Mouse (Mus musculus) lung, postnatal 14 days (tissue): ENCODE results near the gene Trh.

Source experiments
- DNase-seq: peaks from one replicate; pipeline ENCODE4 v3.0.0; 2021

The Trh gene

DNA sequence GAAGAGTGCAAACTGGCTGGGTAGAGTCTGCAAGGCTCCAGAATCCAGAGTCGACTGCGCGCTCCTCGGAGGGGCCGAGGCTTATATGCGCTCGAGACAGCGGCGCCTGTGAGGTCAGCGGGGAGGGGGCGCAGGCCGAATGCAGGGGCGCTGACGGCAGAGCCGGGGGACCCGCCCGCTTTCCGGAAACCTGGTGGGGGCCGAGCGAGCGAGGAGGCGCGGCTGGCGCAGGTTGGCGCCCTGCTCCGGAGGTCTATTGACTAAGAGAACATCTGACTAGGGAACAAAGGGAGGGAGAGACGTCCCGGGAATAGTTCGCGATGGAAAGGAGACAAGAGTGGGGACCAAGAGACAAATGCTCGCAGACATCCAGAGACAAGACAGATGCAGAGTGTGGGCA lies at the start of gene Trh:
Trh (minus strand) TSS at position 60 of the 400 bp plus-strand sequence.
- no peak for DNase-seq

DNA sequence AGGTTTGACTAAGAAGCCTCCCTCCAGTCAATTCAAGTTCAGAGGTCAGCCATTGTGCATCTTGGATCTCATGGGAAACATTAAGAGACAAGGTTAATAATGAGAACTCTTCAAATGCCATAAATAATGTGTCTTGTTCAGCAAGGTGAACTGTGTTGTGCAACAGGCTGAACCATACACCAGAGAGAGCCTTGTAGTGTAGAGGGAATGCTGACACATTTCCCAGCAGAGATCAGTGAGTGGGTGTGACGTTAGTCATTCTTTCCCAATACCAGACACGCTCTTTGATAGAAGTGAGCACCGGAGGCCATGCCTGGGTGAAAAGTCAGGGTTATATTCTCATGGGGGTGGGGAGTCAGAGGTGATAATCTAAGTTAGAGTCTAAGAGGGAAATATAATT lies 46.4 kb upstream of the Trh start:
- DNase-seq, result no peak

DNA sequence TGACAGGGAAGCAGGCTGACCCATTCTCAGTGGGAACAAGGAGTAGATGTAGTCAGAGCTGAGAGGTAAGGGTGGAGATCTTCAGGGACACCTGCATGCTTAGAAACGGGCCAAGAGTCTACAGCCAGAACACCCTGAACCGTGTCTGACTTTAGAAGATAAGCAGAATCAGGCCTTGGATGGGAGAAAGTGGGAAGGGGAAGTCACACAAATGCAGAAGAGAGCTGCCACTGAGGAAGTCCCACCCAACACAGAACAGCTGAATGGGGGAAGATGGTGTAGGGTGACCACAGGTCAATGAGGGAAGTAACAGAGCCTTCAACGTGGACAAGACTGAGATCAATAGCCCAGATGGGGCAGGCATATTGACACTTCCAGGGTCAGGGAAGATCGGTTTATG lies 42.4 kb upstream of the Trh start:
- DNase-seq, result no peak

DNA sequence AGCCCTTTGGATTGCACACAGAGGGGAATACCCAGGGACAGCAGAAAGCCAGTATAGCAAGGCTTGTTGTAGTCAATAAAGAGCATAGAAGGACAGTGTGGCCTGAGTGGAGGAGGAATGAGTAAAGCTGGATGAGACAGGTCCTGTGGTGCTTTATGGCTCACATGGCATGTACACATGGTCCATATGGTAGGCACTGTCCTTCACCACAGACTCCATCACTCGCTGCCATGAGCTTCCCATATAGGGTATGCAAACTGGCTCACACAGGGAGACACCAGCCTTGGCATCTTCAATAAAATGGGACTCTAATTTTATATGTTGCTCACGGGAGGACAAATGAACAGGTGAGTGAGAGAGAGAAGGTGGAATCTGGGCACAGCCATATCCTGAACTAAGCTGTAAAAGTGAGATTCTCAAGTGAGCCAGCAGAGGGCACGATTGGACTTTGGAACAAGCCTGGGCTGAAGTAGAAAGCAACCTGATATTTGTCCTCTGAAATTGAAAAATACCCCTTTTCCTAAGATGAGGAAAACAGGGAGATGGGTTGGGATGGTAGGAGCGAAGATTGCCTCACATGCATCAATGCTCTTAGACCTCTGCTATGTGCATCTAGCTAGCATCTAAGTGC lies 41.9 kb upstream of the Trh start:
- peak; percentile 79 for DNase-seq

DNA sequence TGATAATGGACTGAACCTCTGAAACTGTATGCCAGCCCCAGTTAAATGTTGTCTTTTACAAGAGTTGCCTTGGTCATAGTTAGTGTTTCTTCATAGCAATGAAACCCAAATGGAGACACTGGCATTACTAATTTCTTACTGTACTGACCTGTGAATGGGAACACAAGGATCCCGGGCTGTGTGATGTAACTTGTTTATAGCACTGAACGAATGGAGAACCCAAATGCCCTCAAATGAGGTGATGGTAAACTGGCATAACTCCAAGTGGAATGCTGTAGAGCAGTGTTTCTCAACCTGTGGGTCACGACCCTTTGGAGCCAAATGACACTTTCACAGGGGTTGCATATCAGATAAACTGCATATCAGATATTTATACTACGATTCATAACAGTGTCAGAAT lies 41.1 kb upstream of the Trh start:
- no peak for DNase-seq

DNA sequence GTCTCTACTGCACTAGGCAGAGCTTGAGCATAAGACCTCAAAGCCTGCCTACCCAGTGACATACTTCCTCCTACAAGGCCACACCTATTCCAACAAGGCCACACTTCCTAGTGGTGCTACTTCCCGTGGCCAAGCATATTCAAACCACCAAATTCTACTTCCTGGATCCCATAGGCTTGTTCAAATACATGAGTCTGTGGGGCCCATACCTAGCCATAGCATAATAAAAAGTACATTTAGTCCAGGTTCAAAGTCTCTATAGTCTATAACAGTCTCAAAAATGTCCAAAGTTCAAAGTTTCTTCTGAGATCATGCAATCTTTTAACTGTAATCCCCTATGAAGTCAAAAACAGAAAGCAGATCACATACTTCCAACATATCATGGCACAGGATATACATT lies 32.7 kb upstream of the Trh start:
- no peak for DNase-seq

DNA sequence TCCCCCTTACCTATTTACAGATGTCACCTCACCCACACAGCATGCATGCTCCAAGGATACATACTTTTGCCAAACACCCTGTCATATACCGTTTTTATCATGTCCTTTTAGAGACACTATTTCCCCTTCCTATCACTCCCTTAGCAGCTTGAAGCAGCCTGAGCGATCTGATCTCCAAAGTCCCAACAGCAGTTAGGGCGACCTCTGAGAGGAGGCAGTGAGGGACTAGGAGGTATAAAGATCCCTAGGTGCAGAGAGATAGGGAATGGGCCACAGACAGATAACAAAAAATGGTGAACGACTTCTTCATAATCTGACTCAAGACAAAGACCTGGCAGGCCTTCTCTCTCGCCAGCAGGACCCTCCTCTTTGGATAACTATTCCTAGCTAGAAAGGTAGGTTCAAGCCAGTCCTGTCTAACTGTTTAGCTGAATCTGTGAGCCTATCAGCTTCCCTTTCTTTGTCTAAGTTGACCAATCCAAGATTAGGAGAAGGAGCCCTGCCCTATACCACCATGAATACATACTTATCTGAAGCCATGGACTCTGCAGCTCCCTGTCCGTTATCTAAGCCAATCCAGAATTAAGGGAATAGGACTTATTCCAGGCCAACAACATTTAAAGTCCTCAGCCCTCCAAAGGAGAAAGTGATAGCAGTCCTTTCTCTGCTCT lies 29.3 kb upstream of the Trh start:
- no peak for DNase-seq

DNA sequence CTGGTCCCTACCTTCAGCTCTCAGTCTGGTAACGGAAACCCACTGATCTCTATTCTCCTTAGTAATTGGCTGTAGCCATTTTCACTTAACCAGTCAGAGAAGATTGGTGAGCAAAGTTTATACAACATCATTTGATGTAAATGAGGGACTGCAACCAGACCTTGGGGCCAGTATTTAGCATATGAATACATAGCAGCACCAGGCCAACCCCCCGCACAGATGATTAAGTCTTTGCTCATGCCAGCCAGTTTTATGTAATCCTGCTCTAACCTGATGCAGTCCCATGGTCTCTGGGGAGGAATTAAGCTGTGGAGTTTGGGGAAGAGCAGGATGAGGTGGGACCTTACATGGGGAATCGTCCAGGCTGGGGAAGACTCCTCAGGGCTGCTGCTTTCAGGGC lies 28.2 kb upstream of the Trh start:
- no peak for DNase-seq

DNA sequence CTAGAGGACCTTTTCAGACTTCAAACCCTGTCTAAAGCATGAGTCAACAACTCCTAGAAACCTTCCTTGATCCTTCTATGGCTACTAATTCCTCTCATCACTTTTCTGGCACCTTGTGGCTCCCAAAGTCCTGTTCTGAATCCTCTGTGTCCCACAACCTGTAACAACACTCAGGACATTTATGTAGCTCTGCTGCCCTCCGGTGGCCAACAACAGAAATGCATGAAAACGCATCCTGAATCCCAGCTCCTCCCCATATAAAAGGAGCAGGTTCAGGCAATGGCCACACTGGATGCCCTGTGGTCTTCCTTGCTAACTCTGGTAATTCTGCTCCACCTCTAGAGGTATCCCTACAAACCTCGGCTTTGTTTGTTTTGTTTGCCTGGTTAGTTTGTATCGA lies 24.6 kb upstream of the Trh start:
- peak; percentile 76 for DNase-seq

DNA sequence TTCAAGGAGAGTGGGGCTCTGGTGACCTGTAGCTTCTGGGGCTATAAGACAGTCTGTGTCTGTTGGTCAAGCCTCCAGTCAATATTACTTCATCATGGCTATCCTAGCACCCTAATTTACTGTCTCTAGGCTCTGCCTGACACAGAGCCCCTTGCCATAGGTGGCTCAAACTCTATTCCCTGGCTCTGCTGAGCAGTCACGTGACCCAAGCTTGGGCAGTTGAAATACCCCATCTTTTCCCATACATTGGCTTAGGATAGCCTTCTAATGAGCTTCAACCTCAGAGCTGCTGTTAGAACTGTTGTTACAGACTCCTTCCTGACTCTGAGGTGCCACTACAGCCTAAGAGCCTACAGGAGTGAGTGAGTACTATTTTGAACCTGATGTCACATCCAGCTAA lies 23.6 kb upstream of the Trh start:
- DNase-seq, result no peak

DNA sequence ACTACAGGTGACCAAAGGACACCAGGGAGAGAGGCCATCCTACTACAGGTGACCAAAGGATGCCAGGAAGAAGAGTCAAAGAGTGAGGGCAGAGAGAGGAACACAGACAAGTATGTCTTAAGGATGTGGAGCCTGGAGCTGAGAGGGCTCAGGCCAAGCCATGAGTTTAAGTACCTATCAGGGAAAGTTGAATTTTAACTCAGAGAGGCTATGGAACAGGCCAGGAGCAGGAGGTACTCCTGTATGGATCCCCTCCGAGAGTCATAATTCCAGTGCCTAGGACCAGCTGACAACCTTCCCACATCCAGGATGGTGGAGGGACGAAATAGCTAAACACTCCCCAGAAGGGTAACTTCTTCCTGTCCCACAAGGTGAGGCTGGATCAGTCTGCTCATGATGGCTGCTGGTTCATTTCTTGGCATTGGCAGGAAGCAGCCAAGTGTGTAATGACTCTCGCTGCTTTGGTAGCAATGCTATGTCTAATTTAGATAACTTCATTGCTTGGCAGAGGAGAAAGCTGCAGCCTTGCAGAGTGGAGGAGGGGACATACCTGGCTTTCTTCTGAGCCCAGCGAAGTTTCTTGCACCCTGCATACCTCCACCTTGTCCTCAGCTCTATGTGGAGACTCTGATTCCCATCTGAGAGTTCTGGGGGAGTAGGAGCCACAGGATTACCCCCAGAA lies 16.9 kb upstream of the Trh start:
- DNase-seq, result no peak

DNA sequence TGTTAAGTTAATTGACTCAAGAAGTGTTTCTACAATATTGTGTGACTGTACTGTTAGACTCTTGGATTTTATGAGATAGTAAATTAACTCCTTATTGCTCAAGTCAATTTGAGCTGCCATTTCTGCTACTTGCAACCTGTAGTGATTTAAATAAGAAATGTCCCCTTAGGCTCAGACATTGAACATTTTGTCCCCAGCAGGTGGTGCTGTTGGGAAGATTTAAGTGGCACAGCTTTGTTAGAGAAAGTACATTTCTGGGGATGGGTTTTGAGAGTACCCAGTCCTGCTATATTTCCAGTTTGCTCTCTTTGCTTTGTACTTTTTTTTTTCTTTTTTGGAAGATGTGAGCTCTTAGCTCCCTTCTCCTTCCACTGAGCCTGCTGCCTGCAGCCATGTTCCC lies 10.9 kb upstream of the Trh start:
- DNase-seq, result no peak

DNA sequence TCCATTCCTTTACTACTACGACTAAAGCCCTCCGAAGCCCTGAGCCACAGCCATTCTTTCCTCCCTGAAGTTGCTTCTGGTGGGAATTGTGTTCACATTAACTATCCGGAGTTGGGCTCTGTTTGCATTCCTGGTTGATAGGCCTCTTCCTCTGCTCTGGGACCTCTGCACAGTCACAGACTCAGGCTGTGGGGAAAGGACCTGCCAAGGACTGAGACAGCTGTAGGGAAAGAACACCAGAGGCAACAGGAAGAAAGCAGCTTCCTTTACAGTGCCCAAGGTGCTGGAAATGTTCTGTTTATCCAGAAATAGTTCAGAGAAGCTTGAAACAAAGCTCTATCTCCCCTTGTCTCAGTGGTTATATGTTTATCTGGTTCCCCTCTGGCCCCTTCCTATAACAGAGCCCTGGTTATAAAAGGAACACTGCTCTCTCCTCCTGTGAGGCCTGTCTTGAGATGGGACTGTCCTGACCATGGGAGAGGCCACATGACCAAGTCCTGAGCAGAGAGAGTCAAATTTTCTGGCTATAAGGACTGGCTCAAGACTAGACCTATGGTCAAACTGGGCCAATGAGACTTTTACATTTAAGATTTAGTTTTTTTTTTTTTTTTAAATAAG lies 8.9 kb upstream of the Trh start:
- DNase-seq, result no peak

DNA sequence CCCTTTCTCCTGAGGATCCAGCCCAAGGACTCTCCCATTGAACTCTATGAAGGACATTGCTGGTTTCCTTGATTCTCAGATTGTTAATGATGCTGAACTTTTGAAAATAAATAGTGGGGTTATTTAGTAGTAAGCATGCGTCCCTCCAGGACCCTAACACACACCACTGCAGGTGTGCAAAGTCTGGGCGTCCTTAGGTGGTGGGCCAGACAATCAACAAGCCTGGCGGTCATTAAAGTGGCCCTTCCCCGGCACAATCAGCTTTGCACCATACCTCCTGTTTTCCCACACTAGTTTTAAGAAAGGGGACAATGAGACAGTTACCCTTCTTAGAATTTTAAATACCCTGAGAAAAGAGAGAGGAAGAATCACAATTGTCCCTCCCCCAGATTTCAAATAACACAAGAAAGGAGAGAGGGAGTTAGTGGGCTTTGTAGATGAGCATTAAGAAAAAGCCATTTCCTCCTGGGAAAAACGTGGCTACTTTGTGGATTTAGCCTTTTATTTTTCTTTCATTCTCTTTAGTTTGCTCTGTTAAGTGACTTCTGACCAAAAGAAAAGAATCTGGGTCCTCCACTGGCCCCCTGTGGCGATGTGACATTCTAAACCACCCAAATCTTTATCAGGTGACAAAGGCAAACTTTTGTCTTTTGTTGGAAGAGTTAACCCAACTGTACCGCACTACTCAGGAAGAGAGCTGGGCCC lies 2.9 kb upstream of the Trh start:
- no peak for DNase-seq

DNA sequence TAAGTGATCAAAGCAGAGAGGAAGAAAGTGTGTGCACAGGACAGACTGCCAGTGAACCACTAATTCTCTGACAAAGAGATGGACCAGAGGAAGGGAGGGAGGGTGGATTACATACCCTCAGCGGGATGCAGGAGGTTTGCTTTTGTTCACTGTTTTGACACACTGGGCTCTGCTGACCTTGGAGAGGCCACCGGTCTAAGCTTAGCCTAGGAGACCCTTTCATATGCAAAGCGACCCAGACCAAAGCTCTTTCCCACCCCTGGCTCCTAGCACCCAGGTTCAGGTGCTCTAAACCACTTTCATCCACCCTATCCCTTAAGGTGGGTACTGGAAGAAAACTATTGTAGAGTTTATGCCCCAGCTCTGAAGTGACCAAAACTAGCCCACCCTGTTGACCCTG lies 1.9 kb upstream of the Trh start:
- DNase-seq, result no peak

DNA sequence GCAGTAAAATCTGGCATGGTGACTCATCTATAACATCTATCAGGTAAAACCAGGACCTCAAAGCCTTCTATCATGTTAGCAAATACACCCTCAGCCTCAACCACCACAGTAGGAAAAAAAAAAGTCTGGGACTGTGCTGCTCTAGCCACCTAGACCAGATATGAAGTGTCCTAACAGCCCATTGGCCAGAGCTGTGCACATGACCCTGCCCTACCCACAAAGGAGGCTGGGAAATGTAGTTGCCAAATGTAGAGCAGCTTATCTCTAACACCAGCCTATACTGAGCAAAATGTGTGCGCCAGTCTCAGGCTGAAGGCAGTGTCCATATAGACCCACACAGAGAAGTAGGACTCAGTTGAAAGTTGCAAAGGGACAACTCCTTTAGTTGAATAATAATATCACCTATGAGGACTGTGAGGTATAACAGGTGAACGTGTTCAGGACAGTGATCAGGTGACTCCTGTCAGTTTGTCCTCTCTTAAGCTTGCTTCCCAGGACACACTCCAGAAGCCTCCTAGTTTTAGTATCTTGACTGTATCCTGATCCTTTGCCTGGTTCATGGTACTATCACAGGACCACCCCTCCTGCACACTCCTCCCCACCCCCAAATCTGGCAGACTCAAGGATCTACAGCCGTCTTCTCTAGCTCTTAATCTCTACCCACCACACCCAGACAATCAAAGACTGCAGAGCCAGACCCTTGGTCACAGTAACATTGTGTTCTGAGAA lies 3.1 kb downstream of the Trh start:
- peak; percentile 59 for DNase-seq

DNA sequence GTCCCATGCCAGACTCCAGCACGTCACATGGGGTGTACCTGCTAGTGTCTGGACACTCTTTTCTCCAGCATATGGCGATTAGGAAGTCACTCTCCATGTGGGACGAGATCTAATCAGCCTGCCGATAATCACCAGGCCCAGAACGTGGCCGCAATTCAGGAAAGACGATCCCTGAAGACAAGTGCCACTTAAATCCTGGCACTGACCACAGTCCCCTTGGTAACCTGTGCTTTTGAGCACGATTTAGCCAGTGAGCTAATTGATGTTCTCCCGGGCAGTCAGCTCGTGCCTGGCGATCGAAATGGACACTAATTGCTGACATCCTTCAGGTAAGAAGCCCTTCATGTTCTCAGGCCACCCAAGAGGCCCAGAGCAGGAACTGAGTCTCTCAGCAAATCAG lies 9.4 kb downstream of the Trh start:
- no peak for DNase-seq

DNA sequence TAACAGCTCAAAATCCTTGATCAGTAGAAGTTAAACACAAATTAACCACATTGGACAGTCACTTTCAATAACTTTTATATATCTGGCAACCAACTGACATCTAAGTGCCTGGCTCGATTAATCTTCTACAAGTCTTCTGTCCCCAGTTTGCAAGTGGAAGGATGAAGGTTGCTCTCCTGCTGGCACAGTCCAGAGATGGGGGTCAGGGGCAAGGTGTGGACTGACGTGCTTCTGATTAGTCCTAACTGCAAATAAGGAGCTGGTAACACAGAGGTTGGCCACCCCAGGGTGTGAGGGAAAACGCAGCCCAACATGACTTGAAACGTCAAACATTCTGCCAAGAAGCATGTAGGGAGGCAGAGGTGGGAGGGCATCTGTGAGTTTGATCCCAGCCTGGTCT lies 12.7 kb downstream of the Trh start:
- no peak for DNase-seq

DNA sequence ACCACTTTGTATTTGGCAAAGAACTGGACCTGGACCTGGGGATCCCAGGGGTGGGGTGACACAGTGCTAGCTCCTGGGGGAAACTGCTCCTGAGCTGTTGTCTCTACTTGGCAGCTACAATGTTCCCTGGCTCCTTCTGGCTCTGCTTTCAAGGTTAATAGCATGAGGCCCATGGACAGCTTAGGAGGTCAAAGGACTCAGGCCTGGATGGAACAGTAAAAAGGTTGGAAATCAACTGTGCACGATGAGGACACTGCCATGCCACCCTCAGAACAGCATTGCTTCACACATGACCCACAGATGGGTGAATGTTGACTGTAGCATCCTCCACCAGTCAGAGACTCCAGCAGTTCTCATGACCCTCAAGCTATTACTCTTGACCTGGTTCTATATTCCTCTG lies 13.1 kb downstream of the Trh start:
- DNase-seq, result no peak

DNA sequence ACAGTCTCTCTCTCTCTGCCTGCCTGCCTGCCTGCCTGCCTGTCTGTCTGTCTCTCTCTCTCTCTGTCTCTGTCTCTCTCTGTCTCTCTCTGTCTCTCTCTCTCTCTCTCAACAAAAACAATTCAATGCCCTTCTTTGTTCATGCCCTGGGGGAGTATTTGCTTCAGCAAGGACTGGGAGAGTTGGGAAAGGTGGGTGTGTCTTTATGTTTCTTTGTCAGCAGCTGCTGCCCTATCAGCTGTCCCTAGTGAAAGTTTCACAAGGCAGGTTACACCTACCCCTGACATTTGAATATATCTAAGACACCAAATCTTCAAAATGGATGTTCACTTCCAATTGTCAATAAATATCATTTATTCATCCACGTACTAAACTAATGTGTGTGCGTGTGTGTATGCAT lies 14.9 kb downstream of the Trh start:
- DNase-seq, result no peak

DNA sequence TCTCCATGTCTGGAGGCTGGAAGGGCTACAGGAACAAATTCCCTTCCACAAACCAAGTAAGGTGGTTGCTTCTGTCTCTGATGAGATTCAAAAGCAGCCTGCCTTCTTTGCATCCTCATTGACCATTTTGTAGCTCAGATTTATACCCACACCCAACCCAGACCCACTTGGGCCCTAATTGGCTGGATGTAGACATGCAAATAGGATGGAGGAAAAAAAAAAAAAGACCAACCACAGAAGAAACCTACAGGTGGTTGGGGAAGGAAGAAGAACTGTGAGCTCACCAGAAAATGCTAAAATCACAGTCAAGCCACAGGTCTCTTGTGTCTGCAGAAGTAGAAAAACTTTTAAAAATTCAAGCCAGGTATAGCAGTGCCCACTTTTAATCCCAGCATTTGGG lies 15.3 kb downstream of the Trh start:
- DNase-seq, result no peak

DNA sequence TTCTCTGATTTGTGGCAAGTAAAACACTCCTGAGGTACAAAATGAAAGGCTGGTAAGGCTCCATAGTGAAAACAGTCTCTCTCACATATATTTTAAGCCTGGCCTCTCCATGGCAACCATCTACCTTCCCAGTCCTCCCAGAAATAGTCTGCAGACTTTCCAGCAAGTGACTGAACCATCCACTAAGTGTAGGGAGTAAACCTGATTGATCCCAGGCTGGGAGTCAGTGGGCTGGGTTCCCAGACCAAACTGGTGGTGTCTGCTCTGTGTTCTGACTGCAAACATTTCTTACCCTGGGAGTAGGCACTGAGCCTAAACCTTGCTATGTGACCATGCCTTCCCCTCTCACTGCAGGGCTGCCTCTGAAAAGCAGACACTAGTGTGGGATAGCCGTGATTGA lies 19.5 kb downstream of the Trh start:
- no peak for DNase-seq

DNA sequence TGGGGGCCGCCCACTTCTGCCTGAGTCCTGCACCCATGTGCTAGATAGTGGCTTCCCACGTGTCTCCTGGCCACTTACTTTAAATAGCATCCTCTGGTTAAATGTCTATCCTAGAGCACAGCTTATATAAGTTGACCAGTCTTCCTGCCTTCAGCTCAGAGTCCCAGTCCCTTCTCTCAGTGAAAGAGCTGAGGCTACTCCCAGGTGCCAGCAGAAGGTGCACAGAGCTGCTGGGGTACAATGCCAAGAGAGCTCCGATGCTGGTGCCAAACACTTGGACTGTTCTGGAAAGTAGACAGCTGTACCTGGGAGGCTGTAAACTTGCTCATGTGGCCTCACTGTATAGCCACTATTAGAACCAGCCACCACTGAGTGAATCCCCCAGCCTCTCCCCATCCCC lies 22.4 kb downstream of the Trh start:
- DNase-seq, result no peak
